Mouse (Mus musculus): ENCODE results near the gene Wdr41. TPM values are rescaled to one million over a fixed set of nuclear protein-coding genes. Genes with fewer than 3 reads are reported as not detected.

The Wdr41 gene
- polyA plus RNA-seq, 1 experiment from 2014 or later: 23.1 TPM

DNA sequence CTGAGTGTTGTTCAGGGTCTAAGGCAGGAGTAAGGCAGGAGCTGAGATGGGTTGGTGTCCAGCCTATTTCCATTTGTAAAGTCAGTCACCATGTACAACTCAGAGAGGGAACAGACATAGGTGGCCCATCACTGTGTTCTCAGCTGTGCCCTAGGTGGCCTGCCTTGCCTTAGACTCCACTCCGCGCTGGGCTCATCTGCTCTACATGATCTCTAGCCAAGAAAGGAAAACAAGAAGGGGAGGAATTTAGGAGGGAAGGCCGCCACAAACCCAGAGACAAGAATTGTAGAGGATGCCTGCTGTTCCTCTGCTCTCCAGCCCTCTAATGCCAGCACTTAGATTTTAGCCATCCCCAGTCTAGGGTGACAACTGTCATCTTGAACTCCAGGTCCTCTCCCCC is 76.3 kb downstream of the Wdr41 start:
- H3K27ac ChIP-seq (ENCODE audit: low read depth, low read length): no peak overlapping the region
- no peak overlapping the region for H3K4me3 ChIP-seq (ENCODE audit: low read depth, low read length)
- no peak for DNase-seq (ENCODE audit: low spot score)

DNA sequence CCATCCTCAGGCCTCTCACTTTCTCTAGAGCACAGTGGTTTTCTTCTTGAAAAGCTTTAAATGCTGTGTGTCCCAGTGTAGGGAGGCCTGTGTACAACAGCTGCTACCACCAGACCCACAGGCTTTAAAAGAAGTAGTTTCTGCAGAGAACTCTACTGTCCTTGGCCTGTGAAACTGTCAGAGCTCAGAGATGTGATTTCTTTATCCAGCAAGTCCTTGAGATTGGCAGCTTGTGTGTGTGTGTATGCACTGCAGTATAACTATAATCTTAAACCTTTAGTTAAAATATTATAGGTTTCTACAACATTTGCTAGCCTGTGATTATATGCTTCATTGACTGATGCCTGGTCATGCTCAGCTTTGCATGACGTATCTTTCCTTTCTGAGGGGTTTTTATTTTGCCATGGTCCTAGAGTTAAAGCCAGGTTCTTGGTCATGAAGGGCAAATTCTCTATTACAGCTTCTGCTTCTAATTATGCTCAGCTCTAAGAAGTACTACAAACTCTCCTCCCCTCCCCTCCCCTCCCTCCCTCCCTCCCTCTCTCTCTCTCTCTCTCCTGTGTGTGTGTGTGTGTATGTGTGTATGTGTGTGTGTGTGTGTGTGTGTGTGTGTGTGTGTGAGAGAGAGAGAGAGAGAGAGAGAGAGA is 79.7 kb downstream of the Wdr41 start:
- no peak for ATAC-seq (ENCODE audit: insufficient read depth, low FRiP score, low TSS enrichment)
- no peaks in the 10 kb centered on the region for H3K27me3 ChIP-seq (ENCODE audit: control insufficient read depth, insufficient read depth, low read length)
- WGBS: 74% methylated on average over 1 of the region's 1 CpGs
- no peaks in the 10 kb centered on the region for H3K9me3 ChIP-seq (ENCODE audit: control insufficient read depth, low read length)
- no peak overlapping the region for H3K4me3 ChIP-seq (ENCODE audit: low read depth, low read length)
- H3K27ac ChIP-seq (ENCODE audit: low read depth, low read length): no peak overlapping the region
- DNase-seq (ENCODE audit: low spot score): no peak
- no peak overlapping the region for H3K4me2 ChIP-seq (ENCODE audit: low read depth)
- H3K9ac ChIP-seq (ENCODE audit: low read length): no peak overlapping the region
- no peaks in the 10 kb centered on the region for H3K4me1 ChIP-seq (ENCODE audit: control insufficient read depth, insufficient read depth, low read length)
- no peaks in the 10 kb centered on the region for H3K36me3 ChIP-seq (ENCODE audit: control insufficient read depth, insufficient read depth, low read length)

More for the DNA sequence above, 76.3 kb downstream of the Wdr41 start:
- WGBS: 79% methylated on average over 3 of the region's 3 CpGs
- H3K36me3 ChIP-seq (ENCODE audit: control insufficient read depth, insufficient read depth, low read length): no peaks in the 10 kb centered on the region
- H3K9me3 ChIP-seq (ENCODE audit: control insufficient read depth, low read length): no peaks in the 10 kb centered on the region
- no peak overlapping the region for H3K9ac ChIP-seq (ENCODE audit: low read length)
- no peaks in the 10 kb centered on the region for H3K4me1 ChIP-seq (ENCODE audit: control insufficient read depth, insufficient read depth, low read length)
- no peaks in the 10 kb centered on the region for H3K27me3 ChIP-seq (ENCODE audit: control insufficient read depth, insufficient read depth, low read length)
- no peak overlapping the region for H3K4me2 ChIP-seq (ENCODE audit: low read depth)
- no peak for ATAC-seq (ENCODE audit: insufficient read depth, low FRiP score, low TSS enrichment)

DNA sequence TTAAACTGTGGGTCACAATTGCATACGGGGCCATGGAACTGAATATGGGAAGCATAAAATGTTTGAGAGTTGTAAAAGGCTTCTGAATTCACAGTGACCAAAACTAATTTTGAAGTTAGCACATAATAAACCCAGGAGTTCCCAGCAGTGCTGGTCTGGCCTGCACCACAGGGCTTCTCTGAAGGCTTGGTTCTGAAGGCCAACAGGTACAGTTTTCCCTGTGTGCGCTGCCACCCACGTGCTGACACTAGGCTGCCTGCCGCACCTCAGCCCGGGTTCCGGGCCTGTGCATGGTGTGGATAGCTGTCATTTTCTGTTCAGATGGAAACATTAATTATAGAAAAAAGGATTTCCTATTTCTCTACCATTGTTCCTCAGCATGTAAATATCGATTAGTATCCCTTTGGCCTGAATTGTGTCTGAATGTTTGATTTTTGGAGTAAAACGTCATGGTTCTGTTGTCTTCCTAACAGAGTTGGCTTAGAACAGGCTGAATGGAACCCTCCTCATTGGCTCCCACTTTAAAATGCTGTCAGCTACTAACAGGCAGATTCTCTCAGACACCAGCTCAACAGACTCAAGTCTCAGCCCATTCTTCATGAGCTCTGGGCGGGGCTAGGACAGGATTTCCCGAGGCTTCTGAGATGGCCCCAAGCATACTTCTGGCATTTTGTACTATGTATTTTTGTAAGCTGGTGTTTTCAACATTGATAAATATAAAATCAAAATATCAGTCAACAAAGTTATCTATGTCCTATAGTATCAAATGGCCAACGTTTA is 80.5 kb downstream of the Wdr41 start:
- Histone ChIP-seq H3K27ac (ENCODE audit: low read depth, low read length) (no peak overlapping the region), H3K4me2 (ENCODE audit: low read depth) (no peak overlapping the region), H3K9ac (ENCODE audit: low read length) (no peak overlapping the region), H3K9me3 (ENCODE audit: control insufficient read depth, low read length) (no peaks in the 10 kb centered on the region), H3K27me3 (ENCODE audit: control insufficient read depth, insufficient read depth, low read length) (no peaks in the 10 kb centered on the region), H3K4me3 (ENCODE audit: low read depth, low read length) (no peak overlapping the region), H3K36me3 (ENCODE audit: control insufficient read depth, insufficient read depth, low read length) (no peaks in the 10 kb centered on the region), H3K4me1 (ENCODE audit: control insufficient read depth, insufficient read depth, low read length) (no peaks in the 10 kb centered on the region)
- DNase-seq (ENCODE audit: low spot score) (no peak), ATAC-seq (ENCODE audit: insufficient read depth, low FRiP score, low TSS enrichment) (no peak)
- WGBS: 83% methylated on average over 11 of the region's 11 CpGs

DNA sequence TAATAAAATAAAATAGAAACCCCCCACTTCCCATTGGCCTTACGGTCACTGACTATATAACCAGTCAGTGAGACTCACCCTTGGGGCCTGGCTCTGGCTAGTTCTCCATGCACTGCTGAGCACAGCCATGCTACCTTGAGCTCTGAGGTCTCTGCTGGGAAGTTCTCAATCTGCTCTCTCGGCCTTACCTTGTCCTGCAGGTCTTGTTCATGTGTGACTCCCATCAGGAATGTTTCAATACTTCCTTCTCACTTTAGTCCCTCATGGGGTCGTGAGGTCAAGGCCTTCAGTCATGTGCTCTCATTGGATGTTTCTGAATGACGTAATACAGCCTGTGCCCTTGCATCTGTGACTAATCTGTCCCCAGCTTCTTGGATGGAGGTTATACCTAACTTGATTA is 82.7 kb downstream of the Wdr41 start:
- DNase-seq (ENCODE audit: low spot score) (no peak), ATAC-seq (ENCODE audit: insufficient read depth, low FRiP score, low TSS enrichment) (no peak)
- H3K36me3 ChIP-seq (ENCODE audit: control insufficient read depth, insufficient read depth, low read length): no peaks in the 10 kb centered on the region
- H3K27me3 ChIP-seq (ENCODE audit: control insufficient read depth, insufficient read depth, low read length): no peaks in the 10 kb centered on the region
- H3K4me2 ChIP-seq (ENCODE audit: low read depth): no peak overlapping the region
- 77% methylated on average over 4 of the region's 4 CpGs for WGBS
- no peaks in the 10 kb centered on the region for H3K9me3 ChIP-seq (ENCODE audit: control insufficient read depth, low read length)
- no peak overlapping the region for H3K27ac ChIP-seq (ENCODE audit: low read depth, low read length)
- H3K4me1 ChIP-seq (ENCODE audit: control insufficient read depth, insufficient read depth, low read length): no peaks in the 10 kb centered on the region
- H3K9ac ChIP-seq (ENCODE audit: low read length): no peak overlapping the region
- no peak overlapping the region for H3K4me3 ChIP-seq (ENCODE audit: low read depth, low read length)

DNA sequence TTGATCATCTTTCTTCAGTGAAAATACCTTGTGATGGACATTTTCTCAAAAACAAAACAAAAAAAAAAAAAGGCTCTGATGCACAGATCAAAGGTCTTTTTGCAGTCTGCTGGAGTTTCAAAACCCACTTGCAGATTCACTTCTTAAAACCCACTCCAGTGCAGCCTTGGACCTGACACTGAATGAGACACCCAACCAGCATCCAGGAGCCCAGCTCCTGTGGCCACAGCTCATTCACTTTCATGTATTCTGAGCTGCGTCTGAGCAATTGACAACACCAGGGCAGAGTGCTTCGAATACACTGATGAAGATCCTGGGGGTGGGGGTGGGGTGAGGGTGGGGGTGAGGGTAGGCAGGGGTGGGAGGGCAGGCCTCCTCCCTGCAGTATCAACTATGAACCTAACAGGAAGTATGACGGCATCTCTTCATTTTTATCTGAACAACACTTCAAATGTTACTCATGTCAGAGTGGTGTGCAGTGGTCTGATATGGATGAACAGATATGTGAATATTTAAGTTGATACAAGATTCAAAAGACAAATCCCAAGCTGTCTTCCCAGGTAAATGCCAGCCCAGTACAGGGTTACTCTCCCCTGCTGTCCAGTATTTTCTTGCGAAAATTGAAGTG is 87.4 kb downstream of the Wdr41 start:
- H3K9ac ChIP-seq (ENCODE audit: low read length): no peak overlapping the region
- DNase-seq (ENCODE audit: low spot score): no peak
- H3K27ac ChIP-seq (ENCODE audit: low read depth, low read length): no peak overlapping the region
- no peaks in the 10 kb centered on the region for H3K4me1 ChIP-seq (ENCODE audit: control insufficient read depth, insufficient read depth, low read length)
- no peaks in the 10 kb centered on the region for H3K9me3 ChIP-seq (ENCODE audit: control insufficient read depth, low read length)
- no peak for ATAC-seq (ENCODE audit: insufficient read depth, low FRiP score, low TSS enrichment)
- H3K4me3 ChIP-seq (ENCODE audit: low read depth, low read length): no peak overlapping the region
- WGBS: 70% methylated on average over 4 of the region's 4 CpGs
- no peaks in the 10 kb centered on the region for H3K36me3 ChIP-seq (ENCODE audit: control insufficient read depth, insufficient read depth, low read length)
- H3K4me2 ChIP-seq (ENCODE audit: low read depth): no peak overlapping the region
- H3K27me3 ChIP-seq (ENCODE audit: control insufficient read depth, insufficient read depth, low read length): no peaks in the 10 kb centered on the region

DNA sequence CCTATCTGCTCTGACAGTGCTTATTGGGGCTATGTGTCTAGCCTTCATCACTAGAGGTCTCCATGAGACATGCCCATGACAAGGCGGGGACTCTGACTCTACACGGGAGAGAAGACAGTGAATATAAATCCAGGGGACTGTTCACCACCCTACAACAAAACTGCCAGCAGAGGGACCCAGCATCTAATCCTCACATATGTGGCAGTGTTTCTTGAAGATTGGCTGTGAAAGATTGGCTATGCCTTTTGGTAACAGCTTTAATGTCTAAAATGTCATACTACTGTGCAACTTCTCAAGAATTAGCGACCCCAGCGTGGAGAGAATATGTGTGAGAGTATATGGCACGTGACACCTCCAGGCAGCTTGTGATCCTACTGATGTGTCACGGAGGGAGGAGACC is 91.7 kb downstream of the Wdr41 start:
- no peak overlapping the region for H3K4me3 ChIP-seq (ENCODE audit: low read depth, low read length)
- H3K36me3 ChIP-seq (ENCODE audit: control insufficient read depth, insufficient read depth, low read length): no peaks in the 10 kb centered on the region
- 66% methylated on average over 6 of the region's 6 CpGs for WGBS
- H3K27ac ChIP-seq (ENCODE audit: low read depth, low read length): no peak overlapping the region
- H3K27me3 ChIP-seq (ENCODE audit: control insufficient read depth, insufficient read depth, low read length): no peaks in the 10 kb centered on the region
- no peak for ATAC-seq (ENCODE audit: insufficient read depth, low FRiP score, low TSS enrichment)
- no peak overlapping the region for H3K4me2 ChIP-seq (ENCODE audit: low read depth)
- no peak overlapping the region for H3K9ac ChIP-seq (ENCODE audit: low read length)
- no peaks in the 10 kb centered on the region for H3K9me3 ChIP-seq (ENCODE audit: control insufficient read depth, low read length)
- H3K4me1 ChIP-seq (ENCODE audit: control insufficient read depth, insufficient read depth, low read length): no peaks in the 10 kb centered on the region
- DNase-seq (ENCODE audit: low spot score): no peak

DNA sequence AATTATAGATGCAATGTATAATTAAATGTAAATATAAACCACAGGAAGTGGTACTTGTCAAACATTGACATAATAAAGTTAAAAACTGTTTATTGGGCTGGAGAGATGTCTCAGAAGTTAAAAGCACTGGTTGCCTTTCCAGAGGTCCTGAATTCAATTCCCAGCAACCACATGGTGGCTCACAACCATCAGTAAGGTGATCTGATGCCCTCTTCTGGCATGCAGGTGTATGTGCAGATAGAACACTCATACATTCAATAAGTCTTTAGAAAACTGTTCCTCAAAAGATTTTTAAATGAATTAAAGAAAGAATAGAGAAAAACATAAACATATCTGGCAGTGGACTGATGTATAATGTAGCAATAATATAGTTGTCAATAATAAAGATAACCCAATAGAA is 94.1 kb downstream of the Wdr41 start:
- no peaks in the 10 kb centered on the region for H3K9me3 ChIP-seq (ENCODE audit: control insufficient read depth, low read length)
- H3K4me3 ChIP-seq (ENCODE audit: low read depth, low read length): no peak overlapping the region
- ATAC-seq (ENCODE audit: insufficient read depth, low FRiP score, low TSS enrichment) (no peak), DNase-seq (ENCODE audit: low spot score) (no peak)
- H3K4me2 ChIP-seq (ENCODE audit: low read depth): no peak overlapping the region
- no peak overlapping the region for H3K9ac ChIP-seq (ENCODE audit: low read length)
- H3K4me1 ChIP-seq (ENCODE audit: control insufficient read depth, insufficient read depth, low read length): no peaks in the 10 kb centered on the region
- H3K27ac ChIP-seq (ENCODE audit: low read depth, low read length): no peak overlapping the region
- H3K36me3 ChIP-seq (ENCODE audit: control insufficient read depth, insufficient read depth, low read length): no peaks in the 10 kb centered on the region
- no peaks in the 10 kb centered on the region for H3K27me3 ChIP-seq (ENCODE audit: control insufficient read depth, insufficient read depth, low read length)

Data from neural tube, embryonic 11.5 days (tissue).